Mouse (Mus musculus): ENCODE measurements around the gene Scrg1.
A peak's percentile ranks its signal among the peaks of the same experiment; 100 is the strongest.
"Not testable (repeated sequence)": the region's sequence is repeated elsewhere in the genome, so short reads cannot be mapped to it uniquely, and the experiment has no call there.

Gene Scrg1

DNA sequence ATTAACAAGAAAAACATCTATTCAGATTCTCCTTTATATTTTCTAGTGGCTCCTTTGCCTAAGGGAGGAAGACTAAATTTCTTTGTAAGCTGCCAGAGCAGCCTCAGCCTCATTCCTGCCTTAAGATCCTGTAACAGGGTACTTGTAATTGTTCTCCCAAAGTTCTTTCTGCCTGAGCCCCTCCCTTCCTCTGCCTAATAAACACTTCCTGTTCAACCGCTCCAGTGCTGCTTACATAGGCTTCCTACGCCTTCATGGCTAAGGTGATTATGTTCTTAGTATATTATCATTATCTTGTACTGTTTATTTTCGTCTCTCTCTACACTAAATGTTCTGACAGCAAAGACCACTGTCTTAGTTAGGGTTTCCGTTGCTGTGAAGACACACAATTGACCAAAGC is 52.9 kb downstream of the Scrg1 start:
- DNase-seq (ENCODE audit: low spot score in 2 of 2) = no peak

DNA sequence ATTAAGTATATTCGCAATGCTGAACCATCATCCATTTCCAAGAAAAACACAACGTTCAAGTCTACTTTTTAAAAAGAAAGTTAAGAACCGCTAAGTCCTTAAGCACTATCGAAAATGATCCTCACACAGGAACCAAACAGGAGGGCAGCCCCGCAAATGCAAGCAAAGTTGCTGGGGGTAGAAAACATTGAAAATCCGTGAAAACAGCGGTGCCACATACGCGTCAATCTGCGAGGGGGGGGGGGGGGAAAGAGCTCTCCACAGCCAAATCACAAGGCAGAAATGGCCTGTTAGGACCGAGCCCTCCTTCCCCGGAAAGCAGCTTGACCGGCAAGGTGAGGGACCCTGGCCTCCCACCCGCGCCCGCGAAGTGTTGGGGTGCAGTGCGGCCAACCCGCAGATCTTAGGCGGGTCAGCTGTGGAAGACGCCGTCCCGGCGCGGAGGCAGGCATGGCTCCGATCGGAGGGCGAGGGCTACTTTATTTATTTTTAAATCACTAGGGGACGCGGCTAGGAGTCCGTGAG is 55.1 kb downstream of the Scrg1 start:
- DNase-seq (ENCODE audit: low spot score in 2 of 2) = no peak

DNA sequence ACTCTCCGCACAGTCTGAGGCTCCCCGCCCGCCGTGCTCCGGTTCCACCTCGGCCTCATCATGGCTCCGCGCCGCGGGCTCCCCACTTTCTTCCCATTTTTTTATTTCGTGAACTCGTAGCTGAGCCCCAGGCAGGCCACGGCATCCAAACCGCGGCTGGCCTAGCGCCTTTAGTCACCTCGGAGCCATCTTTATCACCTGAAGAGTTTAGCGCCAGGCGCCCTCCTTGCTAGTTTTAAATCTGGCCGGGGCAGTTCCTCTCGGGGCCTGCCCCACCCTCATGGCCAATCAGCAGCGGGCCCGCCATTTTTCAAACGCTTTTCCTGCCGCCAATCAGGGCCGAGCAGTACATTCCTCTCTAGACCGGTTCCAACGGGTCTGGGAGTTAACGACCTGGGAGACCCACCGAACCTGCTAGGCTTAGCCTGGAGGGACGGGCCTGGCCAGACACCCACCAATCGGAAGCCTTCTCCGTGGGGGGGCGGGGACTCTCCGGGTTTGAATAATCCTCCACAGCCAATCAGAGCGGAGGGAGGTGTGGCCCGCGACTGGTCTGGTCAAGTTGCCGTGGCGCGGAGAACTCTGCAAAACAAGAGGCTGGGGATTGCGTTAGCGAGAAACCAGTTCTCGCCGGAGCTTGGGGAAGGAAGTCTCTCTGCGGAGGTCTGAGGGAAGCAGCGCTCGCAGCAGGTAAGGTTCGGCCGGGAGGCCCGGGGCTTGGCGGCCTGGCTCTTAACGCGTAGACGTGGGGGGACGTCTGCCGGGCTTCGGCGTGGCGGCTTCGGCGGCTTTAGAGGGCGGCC is 55.8 kb downstream of the Scrg1 start, which contains the start of gene Hmgb2:
Gene Hmgb2, plus strand, starts transcription at position 592 of the 803 bp plus-strand sequence.
- DNase-seq (ENCODE audit: low spot score in 2 of 2) = peak; percentile 99

DNA sequence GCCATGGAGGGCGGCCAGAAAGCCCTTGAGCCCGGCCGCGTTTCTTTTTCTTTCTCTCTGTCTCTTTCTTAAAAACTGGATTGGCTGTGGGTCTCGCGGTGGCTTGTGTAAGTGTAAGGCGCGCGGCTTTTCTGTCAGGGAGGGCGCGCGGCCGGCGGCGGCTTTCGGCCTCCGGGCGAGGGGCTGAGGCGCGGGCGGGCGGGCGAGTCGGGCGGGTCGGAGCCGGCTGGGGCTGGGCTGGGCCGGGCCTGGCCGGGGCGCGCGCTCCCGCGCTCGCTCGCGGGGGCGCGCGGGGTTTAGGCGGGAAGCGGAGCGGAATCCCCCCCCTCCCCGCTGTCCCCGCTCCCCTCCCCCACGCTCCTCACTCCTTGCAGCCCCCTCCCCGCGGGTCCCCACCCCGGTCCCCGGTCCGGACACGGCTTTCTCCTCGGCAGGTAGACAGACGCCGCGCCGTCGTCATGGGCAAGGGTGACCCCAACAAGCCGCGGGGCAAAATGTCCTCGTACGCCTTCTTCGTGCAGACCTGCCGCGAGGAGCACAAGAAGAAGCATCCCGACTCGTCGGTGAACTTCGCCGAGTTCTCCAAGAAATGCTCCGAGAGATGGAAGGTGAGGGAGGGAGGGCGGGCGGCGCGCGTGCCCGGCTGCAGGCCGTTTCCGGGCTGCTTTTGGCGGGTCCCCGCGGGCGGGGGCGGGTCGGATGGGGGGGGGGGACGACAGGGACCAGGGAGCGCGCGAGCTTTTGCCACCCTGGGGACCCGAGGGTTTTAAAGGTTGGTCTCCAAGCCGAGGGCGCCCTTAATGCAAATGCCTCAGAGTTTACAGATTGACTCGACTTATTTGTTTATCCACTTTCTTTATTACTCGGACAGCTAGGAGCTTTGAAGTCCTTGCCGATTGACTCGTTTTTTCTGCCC is 56.7 kb downstream of the Scrg1 start:
- DNase-seq (ENCODE audit: low spot score in 2 of 2) = no peak

DNA sequence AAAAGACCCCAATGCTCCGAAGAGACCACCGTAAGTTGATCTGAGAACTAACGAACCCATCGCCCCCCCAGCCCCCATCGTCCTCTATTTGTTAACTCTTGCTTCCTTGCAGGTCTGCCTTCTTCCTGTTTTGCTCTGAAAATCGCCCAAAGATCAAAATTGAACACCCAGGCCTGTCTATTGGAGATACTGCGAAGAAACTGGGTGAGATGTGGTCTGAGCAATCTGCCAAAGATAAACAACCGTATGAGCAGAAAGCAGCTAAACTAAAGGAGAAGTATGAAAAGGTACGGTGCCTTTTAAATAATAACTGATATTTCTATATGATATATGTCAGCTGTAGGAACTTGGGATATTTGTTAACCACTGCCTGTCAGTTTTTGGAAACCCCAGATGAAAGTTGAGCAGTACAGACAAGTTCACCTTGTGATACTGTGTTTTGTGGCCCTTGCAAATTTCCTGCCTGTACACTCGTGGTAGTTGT is 57.5 kb downstream of the Scrg1 start:
- not testable (repeated sequence) for DNase-seq (ENCODE audit: low spot score in 2 of 2)

DNA sequence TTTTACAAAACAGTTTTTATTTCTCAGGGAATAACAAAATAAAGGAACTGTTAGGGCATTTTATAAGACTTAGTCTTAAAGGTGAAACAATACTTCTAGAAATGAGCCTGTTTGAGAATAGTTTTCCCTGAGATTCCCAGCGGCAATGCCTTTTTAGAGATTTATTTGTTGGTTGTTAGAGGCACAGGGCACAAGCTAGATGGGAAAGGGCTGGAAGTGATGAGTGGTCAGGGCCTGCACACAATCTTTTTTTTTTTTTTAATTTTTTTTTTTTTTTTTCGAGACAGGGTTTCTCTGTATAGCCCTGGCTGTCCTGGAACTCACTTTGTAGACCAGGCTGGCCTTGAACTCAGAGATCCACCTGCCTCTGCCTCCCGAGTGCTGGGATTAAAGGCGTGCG is 61.0 kb downstream of the Scrg1 start:
- not testable (repeated sequence) for DNase-seq (ENCODE audit: low spot score in 2 of 2)

DNA sequence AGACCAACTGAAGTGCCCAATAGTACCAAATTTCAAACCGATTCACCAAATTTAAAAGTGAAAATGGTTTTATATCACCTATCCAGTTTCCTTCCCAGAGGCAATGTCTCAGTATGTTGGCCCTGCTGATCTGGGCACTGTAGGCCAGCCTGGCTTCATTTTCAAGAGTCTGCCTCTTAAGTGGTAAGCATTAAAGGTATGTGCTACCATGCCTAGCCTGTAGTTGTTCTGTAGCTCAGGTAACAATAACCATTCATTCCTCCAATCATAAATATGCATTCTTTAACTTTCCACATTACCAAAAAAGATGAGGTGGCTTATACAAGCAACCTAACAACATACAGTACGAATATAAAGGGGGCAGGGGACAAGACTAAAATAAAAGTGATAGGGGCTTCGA is 62.0 kb downstream of the Scrg1 start:
- DNase-seq (ENCODE audit: low spot score in 2 of 2) = no peak

DNA sequence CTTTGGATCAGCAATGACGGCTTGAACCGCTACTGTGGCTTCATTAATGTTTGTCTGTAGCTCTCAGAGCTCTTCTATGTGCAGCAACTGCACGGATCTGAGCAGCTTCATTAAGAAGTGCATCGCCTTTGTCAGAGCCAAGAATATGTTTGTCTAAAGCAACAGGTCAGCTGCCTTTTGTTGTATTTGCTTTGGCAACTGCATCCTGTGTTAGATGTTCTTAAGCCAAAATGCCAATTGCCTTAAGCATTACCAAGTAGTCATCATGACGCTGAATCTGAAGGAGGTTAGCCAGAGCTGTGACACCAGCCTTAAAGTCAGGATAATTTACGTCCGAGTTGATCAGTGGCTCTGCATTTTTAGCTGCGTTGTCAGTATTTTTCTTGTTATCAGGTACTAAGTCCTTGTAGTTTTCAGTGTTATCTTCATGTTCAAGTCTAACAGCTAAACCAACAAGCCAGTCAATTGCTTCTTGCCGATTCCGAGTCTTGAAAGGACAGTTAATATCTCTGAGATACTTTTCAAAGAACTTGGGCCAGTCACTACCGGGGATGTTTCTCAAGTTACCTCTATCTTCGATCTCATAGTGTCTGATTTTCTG is 64.6 kb downstream of the Scrg1 start:
- DNase-seq (ENCODE audit: low spot score in 2 of 2) = no peak
